Mouse (Mus musculus): Measurements from ENCODE around the gene Stk35. TPM values are rescaled to one million over a fixed set of nuclear protein-coding genes. Genes with fewer than 3 reads are reported as not detected.

Gene Stk35
- polyA plus RNA-seq, 1 experiment = 12.9 TPM

- Histone ChIP-seq H3K4me3 (ENCODE audit: insufficient read depth, poor library complexity, severe bottlenecking) (no peak overlapping the region), H3ac (ENCODE audit: control insufficient read depth, insufficient read length, low read depth) (no peak overlapping the region), H3K36me3 (ENCODE audit: control insufficient read depth, insufficient read depth) (no peaks in the 10 kb centered on the region), H3K27me3 (ENCODE audit: control insufficient read depth, insufficient read depth, insufficient read length) (no peaks in the 10 kb centered on the region), H3K79me3 (ENCODE audit: low read depth) (no peaks in the 10 kb centered on the region), H3K79me2 (ENCODE audit: control insufficient read depth, insufficient read depth) (no peaks in the 10 kb centered on the region)
- TF ChIP-seq FOSL1 (IDR thresholded peaks at IDR 0.05; ENCODE audit: insufficient read depth, low read length, poor library complexity, severe bottlenecking) (no peak), MYOD1 (IDR thresholded peaks at IDR 0.05; ENCODE audit: control insufficient read depth, insufficient read length, low read depth) (no peak), USF1 (IDR thresholded peaks at IDR 0.05; ENCODE audit: low read depth) (no peak), CEBPB (IDR thresholded peaks at IDR 0.05; ENCODE audit: low read depth) (no peak), MAX (IDR thresholded peaks at IDR 0.05) (no peak), CTCF (IDR thresholded peaks at IDR 0.05; ENCODE audit: control insufficient read depth, insufficient read depth, insufficient read length) (no peak), MYOG (IDR thresholded peaks at IDR 0.05; ENCODE audit: control insufficient read depth, extremely low read depth, insufficient read length) (no peak)
Measured at GRCm38 (mm10) chr2:129851512-129851911, 51.2 kb downstream of the Stk35 start.

- H3K79me3 ChIP-seq (ENCODE audit: low read depth) = no peaks in the 10 kb centered on the region
- TF ChIP-seq MYOD1 (IDR thresholded peaks at IDR 0.05; ENCODE audit: control insufficient read depth, insufficient read length, low read depth) (no peak), MYOG (IDR thresholded peaks at IDR 0.05; ENCODE audit: control insufficient read depth, extremely low read depth, insufficient read length) (no peak), CEBPB (IDR thresholded peaks at IDR 0.05; ENCODE audit: low read depth) (no peak), CTCF (IDR thresholded peaks at IDR 0.05; ENCODE audit: control insufficient read depth, insufficient read depth, insufficient read length) (no peak), USF1 (IDR thresholded peaks at IDR 0.05; ENCODE audit: low read depth) (no peak), FOSL1 (IDR thresholded peaks at IDR 0.05; ENCODE audit: insufficient read depth, low read length, poor library complexity, severe bottlenecking) (no peak), MAX (IDR thresholded peaks at IDR 0.05) (no peak)
- H3K36me3 ChIP-seq (ENCODE audit: control insufficient read depth, insufficient read depth) = no peaks in the 10 kb centered on the region
- no peaks in the 10 kb centered on the region for H3K27me3 ChIP-seq (ENCODE audit: control insufficient read depth, insufficient read depth, insufficient read length)
- H3ac ChIP-seq (ENCODE audit: control insufficient read depth, insufficient read length, low read depth) = no peak overlapping the region
- no peaks in the 10 kb centered on the region for H3K79me2 ChIP-seq (ENCODE audit: control insufficient read depth, insufficient read depth)
- no peak overlapping the region for H3K4me3 ChIP-seq (ENCODE audit: insufficient read depth, poor library complexity, severe bottlenecking)
Measured at GRCm38 (mm10) chr2:129863256-129863655, 62.9 kb downstream of the Stk35 start.

- Histone ChIP-seq H3K36me3 (ENCODE audit: control insufficient read depth, insufficient read depth) (no peaks in the 10 kb centered on the region), H3K27me3 (ENCODE audit: control insufficient read depth, insufficient read depth, insufficient read length) (no peaks in the 10 kb centered on the region), H3K79me2 (ENCODE audit: control insufficient read depth, insufficient read depth) (no peaks in the 10 kb centered on the region)
Measured at GRCm38 (mm10) chr2:129864958-129865357, 64.6 kb downstream of the Stk35 start.

GRCm38 (mm10) chr2:129869151-129869550, 68.8 kb downstream of the Stk35 start:
- Histone ChIP-seq H3K4me3 (ENCODE audit: insufficient read depth, poor library complexity, severe bottlenecking) (no peak overlapping the region), H3K79me2 (ENCODE audit: control insufficient read depth, insufficient read depth) (no peaks in the 10 kb centered on the region), H3K36me3 (ENCODE audit: control insufficient read depth, insufficient read depth) (no peaks in the 10 kb centered on the region), H3K79me3 (ENCODE audit: low read depth) (no peaks in the 10 kb centered on the region), H3K27me3 (ENCODE audit: control insufficient read depth, insufficient read depth, insufficient read length) (no peaks in the 10 kb centered on the region), H3ac (ENCODE audit: control insufficient read depth, insufficient read length, low read depth) (no peak overlapping the region)
- no peak for TF ChIP-seq MYOG (IDR thresholded peaks at IDR 0.05; ENCODE audit: control insufficient read depth, extremely low read depth, insufficient read length)
- no peak for TF ChIP-seq USF1 (IDR thresholded peaks at IDR 0.05; ENCODE audit: low read depth)
- no peak for TF ChIP-seq CTCF (IDR thresholded peaks at IDR 0.05; ENCODE audit: control insufficient read depth, insufficient read depth, insufficient read length)
- TF ChIP-seq FOSL1 (IDR thresholded peaks at IDR 0.05; ENCODE audit: insufficient read depth, low read length, poor library complexity, severe bottlenecking) = no peak
- TF ChIP-seq MAX (IDR thresholded peaks at IDR 0.05) = no peak
- TF ChIP-seq CEBPB (IDR thresholded peaks at IDR 0.05; ENCODE audit: low read depth) = no peak
- TF ChIP-seq MYOD1 (IDR thresholded peaks at IDR 0.05; ENCODE audit: control insufficient read depth, insufficient read length, low read depth) = no peak

More at GRCm38 (mm10) chr2:129864958-129865357, 64.6 kb downstream of the Stk35 start:
- TF ChIP-seq MYOD1 (IDR thresholded peaks at IDR 0.05; ENCODE audit: control insufficient read depth, insufficient read length, low read depth) (no peak), CTCF (IDR thresholded peaks at IDR 0.05; ENCODE audit: control insufficient read depth, insufficient read depth, insufficient read length) (no peak), MYOG (IDR thresholded peaks at IDR 0.05; ENCODE audit: control insufficient read depth, extremely low read depth, insufficient read length) (no peak), MAX (IDR thresholded peaks at IDR 0.05) (no peak), FOSL1 (IDR thresholded peaks at IDR 0.05; ENCODE audit: insufficient read depth, low read length, poor library complexity, severe bottlenecking) (no peak), USF1 (IDR thresholded peaks at IDR 0.05; ENCODE audit: low read depth) (no peak), CEBPB (IDR thresholded peaks at IDR 0.05; ENCODE audit: low read depth) (no peak)
- Histone ChIP-seq H3K4me3 (ENCODE audit: insufficient read depth, poor library complexity, severe bottlenecking) (no peak overlapping the region), H3K79me3 (ENCODE audit: low read depth) (no peaks in the 10 kb centered on the region), H3ac (ENCODE audit: control insufficient read depth, insufficient read length, low read depth) (no peak overlapping the region)

GRCm38 (mm10) chr2:129871246-129871645, 70.9 kb downstream of the Stk35 start:
- Histone ChIP-seq H3K4me3 (ENCODE audit: insufficient read depth, poor library complexity, severe bottlenecking) (no peak overlapping the region), H3K27me3 (ENCODE audit: control insufficient read depth, insufficient read depth, insufficient read length) (peaks cover 5% of the 10 kb centered on the region), H3K36me3 (ENCODE audit: control insufficient read depth, insufficient read depth) (no peaks in the 10 kb centered on the region), H3K79me2 (ENCODE audit: control insufficient read depth, insufficient read depth) (no peaks in the 10 kb centered on the region), H3ac (ENCODE audit: control insufficient read depth, insufficient read length, low read depth) (no peak overlapping the region), H3K79me3 (ENCODE audit: low read depth) (no peaks in the 10 kb centered on the region)
- TF ChIP-seq MAX (IDR thresholded peaks at IDR 0.05) (no peak), MYOD1 (IDR thresholded peaks at IDR 0.05; ENCODE audit: control insufficient read depth, insufficient read length, low read depth) (no peak), FOSL1 (IDR thresholded peaks at IDR 0.05; ENCODE audit: insufficient read depth, low read length, poor library complexity, severe bottlenecking) (no peak)

- peaks cover 5% of the 10 kb centered on the region for H3K27me3 ChIP-seq (ENCODE audit: control insufficient read depth, insufficient read depth, insufficient read length)
- no peak overlapping the region for H3K4me3 ChIP-seq (ENCODE audit: insufficient read depth, poor library complexity, severe bottlenecking)
- no peaks in the 10 kb centered on the region for H3K79me3 ChIP-seq (ENCODE audit: low read depth)
- no peaks in the 10 kb centered on the region for H3K79me2 ChIP-seq (ENCODE audit: control insufficient read depth, insufficient read depth)
- TF ChIP-seq USF1 (IDR thresholded peaks at IDR 0.05; ENCODE audit: low read depth) (no peak), FOSL1 (IDR thresholded peaks at IDR 0.05; ENCODE audit: insufficient read depth, low read length, poor library complexity, severe bottlenecking) (no peak), MYOD1 (IDR thresholded peaks at IDR 0.05; ENCODE audit: control insufficient read depth, insufficient read length, low read depth) (no peak), MYOG (IDR thresholded peaks at IDR 0.05; ENCODE audit: control insufficient read depth, extremely low read depth, insufficient read length) (no peak), CTCF (IDR thresholded peaks at IDR 0.05; ENCODE audit: control insufficient read depth, insufficient read depth, insufficient read length) (no peak), MAX (IDR thresholded peaks at IDR 0.05) (no peak), CEBPB (IDR thresholded peaks at IDR 0.05; ENCODE audit: low read depth) (no peak)
- H3ac ChIP-seq (ENCODE audit: control insufficient read depth, insufficient read length, low read depth) = no peak overlapping the region
- no peaks in the 10 kb centered on the region for H3K36me3 ChIP-seq (ENCODE audit: control insufficient read depth, insufficient read depth)
Measured at GRCm38 (mm10) chr2:129872071-129872470, 71.8 kb downstream of the Stk35 start.
